Mouse (Mus musculus) hindbrain, embryonic 12.5 days (tissue): ENCODE measurements around the gene Nol8. TPM values are rescaled to one million over a fixed set of nuclear protein-coding genes. Genes with fewer than 3 reads are reported as not detected.

ENCODE experiments used
- ATAC-seq: fragments of 200-750 bp; cut with Nextera tagmentation; 2 replicates; pipeline ENCODE4 v1.8.0; 2017; ENCODE audit warnings: moderate TSS enrichment; ENCODE audit not compliant: low FRiP score
- H3K27ac ChIP-seq: fragments of 300-500 bp; sonication (generic); 2 replicates; pipeline ENCODE4 v1.5.1; 2016; ENCODE audit warnings: mild to moderate bottlenecking
- H3K27me3 ChIP-seq: fragments of 300-500 bp; sonication (generic); 2 replicates; pipeline ENCODE4 v1.6.1; 2016; ENCODE audit warnings: mild to moderate bottlenecking
- H3K36me3 ChIP-seq: fragments of 300-500 bp; sonication (generic); 2 replicates; pipeline ENCODE4 v1.6.1; 2016; ENCODE audit warnings: mild to moderate bottlenecking
- H3K4me1 ChIP-seq: fragments of 300-500 bp; sonication (generic); 2 replicates; pipeline ENCODE4 v1.6.1; 2016
- H3K4me2 ChIP-seq: fragments of 300-500 bp; sonication (generic); replicated peaks from 2 replicates; pipeline ENCODE4 v1.6.1; 2016; ENCODE audit warnings: mild to moderate bottlenecking
- H3K4me3 ChIP-seq: fragments of 300-500 bp; sonication (generic); 2 replicates; pipeline ENCODE4 v1.5.1; 2016; ENCODE audit warnings: mild to moderate bottlenecking
- H3K9ac ChIP-seq: fragments of 300-500 bp; sonication (generic); 2 replicates; pipeline ENCODE4 v1.6.1; 2016; ENCODE audit warnings: mild to moderate bottlenecking, moderate library complexity
- H3K9me3 ChIP-seq: fragments of 300-500 bp; sonication (generic); replicated peaks from 2 replicates; pipeline ENCODE4 v1.6.1; 2016; ENCODE audit warnings: mild to moderate bottlenecking
- WGBS: fragments of 180-500 bp; shearing (Covaris S2); methylation state at CpG from one replicate; pipeline ENCODE4 v1.1.7; 2016; 5-methylcytosine and 5-hydroxymethylcytosine counted together
- polyA plus RNA-seq: library from polyadenylated mRNA; unstranded; fragments of >200 nt; fragmentation: Nextera tagmentation; extraction: Ambion mirVana; gene quantifications from 2 replicates; pipeline ENCODE4 v1.2.1, GENCODE M21; 2016

Nol8 gene
- polyA plus RNA-seq, 1 experiment from 2014 or later = 23.7 TPM

DNA sequence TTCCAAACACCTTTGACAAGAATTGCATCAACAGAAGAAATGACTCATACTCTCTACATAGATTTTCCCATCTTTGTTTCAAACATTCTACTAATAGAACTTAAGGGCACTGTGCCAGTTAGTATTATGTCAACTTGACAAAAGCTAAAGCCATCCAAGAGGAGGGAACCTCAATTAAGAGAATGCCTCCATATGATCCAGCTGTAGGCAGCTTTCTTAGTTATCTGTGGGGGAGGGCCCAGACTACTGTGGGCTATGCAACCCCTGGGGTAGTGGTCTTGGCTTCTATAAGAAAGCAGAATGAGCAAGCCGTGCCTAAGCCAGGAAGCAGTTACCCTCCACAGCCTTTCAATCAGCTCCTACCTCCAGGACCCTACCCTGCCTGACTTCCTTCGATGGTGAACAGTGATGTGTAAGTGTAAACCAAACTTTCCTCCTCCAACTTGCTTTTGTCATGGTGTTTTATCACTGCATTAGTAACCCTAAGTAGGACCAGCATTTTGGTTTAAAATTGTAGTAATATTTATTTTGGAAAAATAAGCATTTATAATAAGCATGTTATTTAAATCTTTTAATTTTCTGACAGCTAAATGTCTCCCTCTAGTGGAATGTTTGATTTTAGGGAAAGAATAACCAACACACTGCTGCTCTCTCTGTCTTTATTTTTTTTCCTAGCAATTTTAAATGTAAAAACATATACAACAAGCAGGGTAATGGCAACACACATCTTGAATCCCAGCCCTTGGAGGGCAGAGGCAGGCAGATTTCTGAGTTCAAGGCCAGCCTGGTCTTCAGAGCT is 7.9 kb upstream of the Nol8 start:
- Histone ChIP-seq H3K4me2 (no peak overlapping the region), H3K4me1 (no peaks in the 10 kb centered on the region), H3K9ac (no peak overlapping the region), H3K27ac (no peak overlapping the region), H3K9me3 (no peaks in the 10 kb centered on the region), H3K27me3 (no peaks in the 10 kb centered on the region), H3K4me3 (no peak overlapping the region), H3K36me3 (no peaks in the 10 kb centered on the region)
- WGBS = 86% methylated on average over 2 of the region's 2 CpGs
- no peak for ATAC-seq

DNA sequence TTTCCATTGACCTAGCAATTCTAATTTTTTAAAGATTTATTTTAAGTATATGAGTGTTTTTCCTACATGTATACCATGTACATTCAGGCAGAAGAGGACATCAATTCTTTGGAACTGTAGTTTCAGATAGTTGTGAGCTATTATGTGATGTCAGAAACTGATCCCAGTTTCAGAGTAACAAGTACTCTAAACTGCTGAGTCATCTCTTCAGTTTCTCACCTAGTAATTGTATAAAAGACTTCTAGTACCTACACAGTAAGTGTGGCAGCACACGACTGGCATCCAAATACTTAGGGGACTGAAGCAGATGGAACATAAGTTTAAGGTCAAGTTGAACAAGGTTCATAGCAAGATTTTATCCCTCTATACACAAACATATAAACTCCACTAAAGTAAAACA is 6.9 kb upstream of the Nol8 start:
- Histone ChIP-seq H3K27ac (no peak overlapping the region), H3K9ac (no peak overlapping the region), H3K4me2 (no peak overlapping the region), H3K27me3 (no peaks in the 10 kb centered on the region), H3K9me3 (no peaks in the 10 kb centered on the region), H3K4me1 (no peaks in the 10 kb centered on the region), H3K4me3 (no peak overlapping the region), H3K36me3 (no peaks in the 10 kb centered on the region)
- no peak for ATAC-seq
- 92% methylated on average over 1 of the region's 1 CpGs for WGBS

DNA sequence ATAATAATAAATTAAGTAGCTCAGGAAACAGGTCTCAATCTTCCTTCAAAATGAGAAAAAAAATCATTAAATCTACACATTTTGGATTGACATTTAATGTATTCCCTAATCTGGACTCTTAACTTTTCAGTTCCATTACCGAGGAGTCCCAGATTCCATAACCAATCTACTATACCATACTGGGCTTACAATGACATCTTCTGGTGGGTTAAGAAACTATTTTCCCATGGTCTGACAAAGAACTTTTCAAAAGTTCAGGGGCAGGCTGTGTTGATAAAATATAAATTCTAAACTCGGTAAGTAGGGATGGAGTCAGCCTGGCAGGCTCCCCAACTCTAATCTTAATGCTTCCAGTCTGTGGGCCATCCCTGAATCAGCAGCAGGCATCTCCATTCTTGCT is 1.7 kb upstream of the Nol8 start:
- Histone ChIP-seq H3K9ac (no peak overlapping the region), H3K27ac (no peak overlapping the region), H3K4me3 (no peak overlapping the region), H3K36me3 (no peaks in the 10 kb centered on the region), H3K27me3 (no peaks in the 10 kb centered on the region), H3K9me3 (no peaks in the 10 kb centered on the region), H3K4me2 (peak overlapping the region; percentile 81), H3K4me1 (peaks cover 19% of the 10 kb centered on the region)
- WGBS = 47% methylated on average over 2 of the region's 2 CpGs
- no peak for ATAC-seq

GRCm38 (mm10) chr13:49651781-49652351 is 1.0 kb upstream of the Nol8 start:
- Histone ChIP-seq H3K9me3 (no peaks in the 10 kb centered on the region), H3K27ac (no peak overlapping the region), H3K36me3 (peaks cover 2% of the 10 kb centered on the region; the same call in 1 of the 2 replicates), H3K9ac (peak overlapping the region; percentile 54), H3K4me1 (peaks cover 19% of the 10 kb centered on the region), H3K27me3 (no peaks in the 10 kb centered on the region), H3K4me2 (peak overlapping the region; percentile 81), H3K4me3 (peak overlapping the region; percentile 61)
- WGBS = 5% methylated on average over 4 of the region's 4 CpGs
- ATAC-seq = no peak

GRCm38 (mm10) chr13:49653180-49653541 is 283 bp downstream of the Nol8 start:
- 0% methylated on average over 16 of the region's 16 CpGs for WGBS
- H3K36me3 ChIP-seq = peaks cover 8% of the 10 kb centered on the region; the same call in 1 of the 2 replicates
- 0 out of 2 replicates have a peak overlapping the region, but pooled peaks have one; percentile 13 for H3K27ac ChIP-seq

DNA sequence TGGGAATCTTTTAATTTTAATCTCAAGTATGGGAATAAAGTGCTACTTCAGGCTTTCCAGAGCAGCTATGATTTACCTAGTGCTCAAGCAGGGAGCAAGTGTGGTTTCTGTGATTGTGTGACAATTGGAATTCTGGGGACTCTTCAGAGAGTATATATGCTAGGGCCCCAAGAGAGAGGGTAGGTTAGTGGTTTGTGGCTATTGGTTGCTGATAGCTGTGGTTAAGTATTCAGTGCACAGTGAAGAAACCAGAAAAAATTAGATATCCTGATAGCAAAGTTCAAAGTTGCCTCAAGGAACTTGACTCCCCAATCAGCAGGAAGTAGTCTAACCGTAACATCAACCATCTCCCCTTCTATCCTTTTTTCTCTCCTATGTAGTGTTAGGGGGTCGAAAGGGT is 24.9 kb downstream of the Nol8 start:
- Histone ChIP-seq H3K36me3 (peaks cover 32% of the 10 kb centered on the region), H3K9ac (no peak overlapping the region), H3K4me1 (peaks cover 7% of the 10 kb centered on the region), H3K27ac (no peak overlapping the region), H3K9me3 (no peaks in the 10 kb centered on the region), H3K4me3 (no peak overlapping the region), H3K4me2 (no peak overlapping the region), H3K27me3 (no peaks in the 10 kb centered on the region)
- 83% methylated on average over 2 of the region's 2 CpGs for WGBS
- ATAC-seq = no peak

More at GRCm38 (mm10) chr13:49653180-49653541, 283 bp downstream of the Nol8 start:
- Histone ChIP-seq H3K4me2 (peak overlapping the region; percentile 87), H3K4me1 (peaks cover 19% of the 10 kb centered on the region), H3K4me3 (peak overlapping the region; percentile 61), H3K27me3 (no peaks in the 10 kb centered on the region), H3K9ac (peak overlapping the region; percentile 52), H3K9me3 (no peaks in the 10 kb centered on the region)
- peak; percentile 85 for ATAC-seq

- H3K4me1 ChIP-seq = peaks cover 23% of the 10 kb centered on the region
- H3K9ac ChIP-seq = peak within 1 kb of the TSS; percentile 78
- ATAC-seq = peak; percentile 100
- H3K36me3 ChIP-seq = peaks cover 18% of the 10 kb centered on the region
- 6% methylated on average over 26 of the region's 26 CpGs for WGBS
- no peaks in the 10 kb centered on the region for H3K9me3 ChIP-seq
- peak within 1 kb of the TSS; percentile 94 for H3K4me2 ChIP-seq
- no peaks in the 10 kb centered on the region for H3K27me3 ChIP-seq
- peak within 1 kb of the TSS; percentile 73; the same call in 1 of the 2 replicates for H3K27ac ChIP-seq
- peak within 1 kb of the TSS; percentile 89 for H3K4me3 ChIP-seq
These were observed 28.7 kb downstream of the Nol8 start, which contains the start of gene Iars for GRCm38 (mm10) chr13:49681351-49682232. Gene Iars (plus strand): TSS chr13:49682100.

GRCm38 (mm10) chr13:49682233-49682846 is 29.5 kb downstream of the Nol8 start:
- peaks cover 14% of the 10 kb centered on the region for H3K36me3 ChIP-seq
- peak; percentile 78 for ATAC-seq
- H3K27me3 ChIP-seq = no peaks in the 10 kb centered on the region
- peaks cover 23% of the 10 kb centered on the region for H3K4me1 ChIP-seq
- no peaks in the 10 kb centered on the region for H3K9me3 ChIP-seq
- WGBS = under 1% methylated on average over 20 of the region's 20 CpGs
- H3K27ac ChIP-seq = peak overlapping the region; percentile 73; the same call in 1 of the 2 replicates
- H3K9ac ChIP-seq = peak overlapping the region; percentile 78
- H3K4me2 ChIP-seq = peak overlapping the region; percentile 94
- peak overlapping the region; percentile 89 for H3K4me3 ChIP-seq

DNA sequence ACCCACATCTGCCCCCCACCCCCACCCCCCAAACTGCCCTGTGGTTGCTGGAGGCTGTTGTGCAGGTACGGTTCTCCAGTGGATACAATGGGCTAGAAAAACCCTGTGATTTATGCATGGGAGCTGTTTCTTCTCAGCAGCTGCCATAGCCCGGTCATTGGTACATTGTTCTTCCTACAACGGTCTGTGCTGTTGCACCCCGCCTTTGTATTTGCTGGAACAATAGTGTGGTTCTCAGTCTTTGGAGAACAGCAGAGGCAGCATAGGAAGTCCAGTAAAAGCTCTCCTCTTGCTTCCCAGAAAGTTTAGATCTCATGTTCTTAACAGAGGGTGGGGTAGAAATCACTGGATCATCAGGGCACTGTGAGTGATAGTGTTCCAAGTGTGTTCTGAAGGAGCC is 31.4 kb downstream of the Nol8 start:
- no peaks in the 10 kb centered on the region for H3K9me3 ChIP-seq
- no peak overlapping the region for H3K27ac ChIP-seq
- no peak overlapping the region for H3K9ac ChIP-seq
- H3K36me3 ChIP-seq = peaks cover 18% of the 10 kb centered on the region
- no peaks in the 10 kb centered on the region for H3K27me3 ChIP-seq
- no peak overlapping the region for H3K4me3 ChIP-seq
- 57% methylated on average over 4 of the region's 4 CpGs for WGBS
- H3K4me2 ChIP-seq = no peak overlapping the region; the same call in 1 of the 2 replicates
- H3K4me1 ChIP-seq = peaks cover 23% of the 10 kb centered on the region
- ATAC-seq = no peak

- H3K27me3 ChIP-seq = no peaks in the 10 kb centered on the region
- no peak overlapping the region for H3K27ac ChIP-seq
- H3K4me2 ChIP-seq = no peak overlapping the region
- no peak overlapping the region for H3K9ac ChIP-seq
- WGBS = 98% methylated on average over 5 of the region's 5 CpGs
- H3K4me3 ChIP-seq = no peak overlapping the region
- peaks cover 50% of the 10 kb centered on the region for H3K36me3 ChIP-seq
- ATAC-seq = no peak
- H3K4me1 ChIP-seq = no peaks in the 10 kb centered on the region
- H3K9me3 ChIP-seq = no peaks in the 10 kb centered on the region
These were observed 38.2 kb downstream of the Nol8 start for GRCm38 (mm10) chr13:49691056-49691455.

GRCm38 (mm10) chr13:49703216-49703779 is 50.4 kb downstream of the Nol8 start:
- ATAC-seq = no peak; the same call in 1 of the 2 replicates
- H3K4me3 ChIP-seq = no peak overlapping the region
- no peaks in the 10 kb centered on the region for H3K27me3 ChIP-seq
- no peak overlapping the region for H3K4me2 ChIP-seq
- H3K4me1 ChIP-seq = peaks cover 12% of the 10 kb centered on the region
- no peak overlapping the region for H3K9ac ChIP-seq
- no peaks in the 10 kb centered on the region for H3K9me3 ChIP-seq
- no peak overlapping the region for H3K27ac ChIP-seq
- WGBS = 91% methylated on average over 11 of the region's 11 CpGs
- H3K36me3 ChIP-seq = peaks cover 77% of the 10 kb centered on the region
